Mouse (Mus musculus): ENCODE measurements around the gene Pkd1l1. TPM values are rescaled to one million over a fixed set of nuclear protein-coding genes. Genes with fewer than 3 reads are reported as not detected.

Pkd1l1 gene
- polyA plus RNA-seq, 1 experiment from 2014 or later: not detected

GRCm38 (mm10) chr11:8861978-8862377 lies 111.1 kb downstream of the Pkd1l1 start:
- ATAC-seq: no peak

GRCm38 (mm10) chr11:8860878-8861277 lies 112.2 kb downstream of the Pkd1l1 start:
- Histone ChIP-seq H3K36me3 (replicated peaks; ENCODE audit: insufficient read depth, low read length) (no peaks in the 10 kb centered on the region), H3K27me3 (ENCODE audit: insufficient read depth, low read length) (no peaks in the 10 kb centered on the region), H3K9me3 (ENCODE audit: low read length) (no peaks in the 10 kb centered on the region), H3K27ac (ENCODE audit: low read depth) (no peak overlapping the region), H3K4me3 (ENCODE audit: low read depth, low read length) (no peak overlapping the region), H3K9ac (replicated peaks) (no peak overlapping the region), H3K4me1 (ENCODE audit: insufficient read depth) (no peaks in the 10 kb centered on the region), H3K4me2 (ENCODE audit: low read depth, low read length) (no peak overlapping the region)
- peak; percentile 24 for DNase-seq
- ATAC-seq: no peak
- 20% methylated on average over 3 of the region's 3 CpGs for WGBS (ENCODE audit: insufficient replicate concordance)
- TF ChIP-seq CTCF (IDR thresholded peaks at IDR 0.05; ENCODE audit: low read depth) (peak; percentile 56), EP300 (IDR thresholded peaks at IDR 0.05; ENCODE audit: low read depth) (no peak)

More at GRCm38 (mm10) chr11:8861978-8862377, 111.1 kb downstream of the Pkd1l1 start:
- WGBS (ENCODE audit: insufficient replicate concordance): 80% methylated on average over 4 of the region's 4 CpGs
- Histone ChIP-seq H3K36me3 (replicated peaks; ENCODE audit: insufficient read depth, low read length) (no peaks in the 10 kb centered on the region), H3K4me3 (ENCODE audit: low read depth, low read length) (no peak overlapping the region), H3K27ac (ENCODE audit: low read depth) (no peak overlapping the region), H3K27me3 (ENCODE audit: insufficient read depth, low read length) (no peaks in the 10 kb centered on the region), H3K4me2 (ENCODE audit: low read depth, low read length) (no peak overlapping the region), H3K4me1 (ENCODE audit: insufficient read depth) (no peaks in the 10 kb centered on the region), H3K9me3 (ENCODE audit: low read length) (no peaks in the 10 kb centered on the region), H3K9ac (replicated peaks) (no peak overlapping the region)
- TF ChIP-seq EP300 (IDR thresholded peaks at IDR 0.05; ENCODE audit: low read depth) (no peak), CTCF (IDR thresholded peaks at IDR 0.05; ENCODE audit: low read depth) (no peak)
- DNase-seq: no peak

GRCm38 (mm10) chr11:8859868-8860267 lies 113.2 kb downstream of the Pkd1l1 start:
- ATAC-seq (no peak), DNase-seq (peak; percentile 80)
- H3K4me1 ChIP-seq (ENCODE audit: insufficient read depth): no peaks in the 10 kb centered on the region
- no peaks in the 10 kb centered on the region for H3K36me3 ChIP-seq (replicated peaks; ENCODE audit: insufficient read depth, low read length)
- TF ChIP-seq CTCF (IDR thresholded peaks at IDR 0.05; ENCODE audit: low read depth) (peak; percentile 73), EP300 (IDR thresholded peaks at IDR 0.05; ENCODE audit: low read depth) (no peak)
- H3K4me2 ChIP-seq (ENCODE audit: low read depth, low read length): no peak overlapping the region
- no peaks in the 10 kb centered on the region for H3K27me3 ChIP-seq (ENCODE audit: insufficient read depth, low read length)
- H3K27ac ChIP-seq (ENCODE audit: low read depth): no peak overlapping the region
- no peak overlapping the region for H3K9ac ChIP-seq (replicated peaks)
- no peak overlapping the region for H3K4me3 ChIP-seq (ENCODE audit: low read depth, low read length)
- H3K9me3 ChIP-seq (ENCODE audit: low read length): no peaks in the 10 kb centered on the region
- WGBS (ENCODE audit: insufficient replicate concordance): 18% methylated on average over 5 of the region's 5 CpGs

- ATAC-seq (no peak), DNase-seq (no peak)
- H3K27me3 ChIP-seq (ENCODE audit: insufficient read depth, low read length): no peaks in the 10 kb centered on the region
- H3K27ac ChIP-seq (ENCODE audit: low read depth): no peak overlapping the region
- H3K9ac ChIP-seq (replicated peaks): no peak overlapping the region
- H3K4me2 ChIP-seq (ENCODE audit: low read depth, low read length): no peak overlapping the region
- TF ChIP-seq EP300 (IDR thresholded peaks at IDR 0.05; ENCODE audit: low read depth) (no peak), CTCF (IDR thresholded peaks at IDR 0.05; ENCODE audit: low read depth) (no peak)
- 69% methylated on average over 3 of the region's 3 CpGs for WGBS (ENCODE audit: insufficient replicate concordance)
- no peaks in the 10 kb centered on the region for H3K4me1 ChIP-seq (ENCODE audit: insufficient read depth)
- no peaks in the 10 kb centered on the region for H3K36me3 ChIP-seq (replicated peaks; ENCODE audit: insufficient read depth, low read length)
- H3K4me3 ChIP-seq (ENCODE audit: low read depth, low read length): no peak overlapping the region
- no peaks in the 10 kb centered on the region for H3K9me3 ChIP-seq (ENCODE audit: low read length)
Measured at GRCm38 (mm10) chr11:8859041-8859440, 114.0 kb downstream of the Pkd1l1 start.

GRCm38 (mm10) chr11:8856125-8856524 lies 116.9 kb downstream of the Pkd1l1 start:
- no peaks in the 10 kb centered on the region for H3K9me3 ChIP-seq (ENCODE audit: low read length)
- no peak overlapping the region for H3K4me3 ChIP-seq (ENCODE audit: low read depth, low read length)
- H3K27ac ChIP-seq (ENCODE audit: low read depth): no peak overlapping the region
- H3K9ac ChIP-seq (replicated peaks): no peak overlapping the region
- 53% methylated on average over 5 of the region's 5 CpGs for WGBS (ENCODE audit: insufficient replicate concordance)
- H3K4me2 ChIP-seq (ENCODE audit: low read depth, low read length): no peak overlapping the region
- 0 out of 2 replicates have a peak, but pooled peaks have one; percentile 10 for TF ChIP-seq CTCF (IDR thresholded peaks at IDR 0.05; ENCODE audit: low read depth)
- TF ChIP-seq EP300 (IDR thresholded peaks at IDR 0.05; ENCODE audit: low read depth): no peak
- no peaks in the 10 kb centered on the region for H3K36me3 ChIP-seq (replicated peaks; ENCODE audit: insufficient read depth, low read length)
- no peaks in the 10 kb centered on the region for H3K27me3 ChIP-seq (ENCODE audit: insufficient read depth, low read length)
- ATAC-seq (no peak), DNase-seq (no peak)
- no peaks in the 10 kb centered on the region for H3K4me1 ChIP-seq (ENCODE audit: insufficient read depth)

- no peak overlapping the region for H3K9ac ChIP-seq (replicated peaks)
- no peaks in the 10 kb centered on the region for H3K36me3 ChIP-seq (replicated peaks; ENCODE audit: insufficient read depth, low read length)
- no peaks in the 10 kb centered on the region for H3K4me1 ChIP-seq (ENCODE audit: insufficient read depth)
- H3K9me3 ChIP-seq (ENCODE audit: low read length): no peaks in the 10 kb centered on the region
- H3K27me3 ChIP-seq (ENCODE audit: insufficient read depth, low read length): no peaks in the 10 kb centered on the region
- H3K4me3 ChIP-seq (ENCODE audit: low read depth, low read length): no peak overlapping the region
- DNase-seq (no peak), ATAC-seq (no peak)
- no peak for TF ChIP-seq CTCF (IDR thresholded peaks at IDR 0.05; ENCODE audit: low read depth)
- no peak for TF ChIP-seq EP300 (IDR thresholded peaks at IDR 0.05; ENCODE audit: low read depth)
- no peak overlapping the region for H3K27ac ChIP-seq (ENCODE audit: low read depth)
- no peak overlapping the region for H3K4me2 ChIP-seq (ENCODE audit: low read depth, low read length)
Measured at GRCm38 (mm10) chr11:8848049-8848448, 125.0 kb downstream of the Pkd1l1 start.

GRCm38 (mm10) chr11:8847627-8848026 lies 125.4 kb downstream of the Pkd1l1 start:
- no peak overlapping the region for H3K4me2 ChIP-seq (ENCODE audit: low read depth, low read length)
- H3K9me3 ChIP-seq (ENCODE audit: low read length): no peaks in the 10 kb centered on the region
- 61% methylated on average over 2 of the region's 2 CpGs for WGBS (ENCODE audit: insufficient replicate concordance)
- no peaks in the 10 kb centered on the region for H3K4me1 ChIP-seq (ENCODE audit: insufficient read depth)
- no peaks in the 10 kb centered on the region for H3K27me3 ChIP-seq (ENCODE audit: insufficient read depth, low read length)
- H3K9ac ChIP-seq (replicated peaks): no peak overlapping the region
- no peak overlapping the region for H3K27ac ChIP-seq (ENCODE audit: low read depth)
- no peak for TF ChIP-seq CTCF (IDR thresholded peaks at IDR 0.05; ENCODE audit: low read depth)
- no peak for TF ChIP-seq EP300 (IDR thresholded peaks at IDR 0.05; ENCODE audit: low read depth)
- no peak overlapping the region for H3K4me3 ChIP-seq (ENCODE audit: low read depth, low read length)
- no peaks in the 10 kb centered on the region for H3K36me3 ChIP-seq (replicated peaks; ENCODE audit: insufficient read depth, low read length)
- ATAC-seq (no peak), DNase-seq (no peak)
